In genomic region chr14:97558289-97558688, GRCm38 (mm10) we compare ENCODE assay signal across 15 mouse cellular contexts.
"Had no signal": no experiment of that assay in that cellular context is flagged by ENCODE, and none has a peak within 500 bp of the region (broad histone marks: within the 10 kb centered on the region; RNA-seq: fewer than 3 reads in every experiment).

No protein-coding gene starts in this region.

- H3K4me1 ChIP-seq: kidney, embryonic 15.5 days; neural tube, embryonic 12.5 days had no signal

- H3K4me2 ChIP-seq: kidney, embryonic 15.5 days; limb, embryonic 12.5 days; midbrain, embryonic 11.5 days; midbrain, embryonic 15.5 days; neural tube, embryonic 12.5 days had no signal

- DNase-seq: kidney, adult 2 months; layer of hippocampus, adult 9-11 months; layer of hippocampus, postnatal 36 days; lung, postnatal 10 days; thymus, adult 2 months; thymus, postnatal 25 days had no signal

- H3K36me3 ChIP-seq: kidney, embryonic 15.5 days; limb, embryonic 12.5 days; midbrain, embryonic 15.5 days; neural tube, embryonic 12.5 days had no signal

- H3K9me3 ChIP-seq: kidney, embryonic 15.5 days; limb, embryonic 12.5 days; megakaryocyte, embryonic 14.5 days; midbrain, embryonic 15.5 days; neural tube, embryonic 12.5 days had no signal

- H3K9ac ChIP-seq: kidney, embryonic 15.5 days; limb, embryonic 12.5 days; liver, embryonic 14.5 days; midbrain, embryonic 15.5 days; neural tube, embryonic 12.5 days had no signal

- H3K27ac ChIP-seq: kidney, embryonic 15.5 days; limb, embryonic 12.5 days; liver, embryonic 14.5 days; macrophage; midbrain, embryonic 15.5 days; neural tube, embryonic 12.5 days had no signal

- ATAC-seq: intestine, embryonic 16.5 days; midbrain, embryonic 15.5 days had no signal

- H3K4me3 ChIP-seq: kidney, embryonic 15.5 days; limb, embryonic 12.5 days; megakaryocyte, embryonic 14.5 days; midbrain, embryonic 15.5 days; neural tube, embryonic 12.5 days had no signal

- H3K27me3 ChIP-seq: kidney, embryonic 15.5 days; limb, embryonic 12.5 days; megakaryocyte, embryonic 14.5 days; midbrain, embryonic 15.5 days; neural tube, embryonic 12.5 days had no signal
